Mouse (Mus musculus): ENCODE measurements around the gene Zg16.

Gene Zg16

DNA sequence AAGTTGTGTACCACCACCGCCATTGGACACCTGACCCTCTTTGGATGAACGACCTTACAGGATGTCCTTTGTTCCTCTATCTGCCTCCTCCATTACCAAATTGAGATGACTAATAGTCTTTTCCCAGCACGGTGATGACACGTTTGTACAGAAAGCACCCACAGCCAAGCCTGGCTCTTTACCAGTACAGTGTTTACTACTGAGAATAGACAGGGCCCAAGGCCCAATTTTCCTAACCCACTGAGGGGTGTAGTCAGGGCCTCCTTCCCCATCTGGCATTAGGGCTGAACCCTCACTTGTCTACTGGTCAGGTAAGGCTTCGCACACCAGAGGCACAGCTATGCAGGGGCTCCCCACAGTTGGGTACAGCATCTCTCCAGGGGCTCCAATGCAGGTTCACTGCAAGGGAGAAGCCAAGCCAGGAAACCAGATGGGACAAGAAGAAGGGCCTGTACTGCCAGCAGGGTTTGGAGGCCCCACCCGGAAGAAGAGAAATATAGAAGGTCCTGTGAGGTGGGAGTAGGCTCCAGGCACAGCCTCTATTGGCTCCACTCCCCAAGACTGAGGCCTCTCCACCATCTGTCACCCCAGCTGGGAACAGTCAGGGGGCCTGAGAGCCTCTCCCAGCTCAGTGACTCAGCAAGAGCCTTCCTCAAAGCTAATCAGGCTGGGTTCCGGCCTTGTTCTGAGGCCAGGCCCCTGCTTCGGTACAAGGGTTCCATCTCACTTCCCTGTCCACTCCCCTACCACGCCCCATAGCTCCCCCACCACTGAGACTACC lies 78.7 kb downstream of the Zg16 start:
- peak; percentile 70 to 72 for DNase-seq (ENCODE audit: low spot score in 2 of 2)

DNA sequence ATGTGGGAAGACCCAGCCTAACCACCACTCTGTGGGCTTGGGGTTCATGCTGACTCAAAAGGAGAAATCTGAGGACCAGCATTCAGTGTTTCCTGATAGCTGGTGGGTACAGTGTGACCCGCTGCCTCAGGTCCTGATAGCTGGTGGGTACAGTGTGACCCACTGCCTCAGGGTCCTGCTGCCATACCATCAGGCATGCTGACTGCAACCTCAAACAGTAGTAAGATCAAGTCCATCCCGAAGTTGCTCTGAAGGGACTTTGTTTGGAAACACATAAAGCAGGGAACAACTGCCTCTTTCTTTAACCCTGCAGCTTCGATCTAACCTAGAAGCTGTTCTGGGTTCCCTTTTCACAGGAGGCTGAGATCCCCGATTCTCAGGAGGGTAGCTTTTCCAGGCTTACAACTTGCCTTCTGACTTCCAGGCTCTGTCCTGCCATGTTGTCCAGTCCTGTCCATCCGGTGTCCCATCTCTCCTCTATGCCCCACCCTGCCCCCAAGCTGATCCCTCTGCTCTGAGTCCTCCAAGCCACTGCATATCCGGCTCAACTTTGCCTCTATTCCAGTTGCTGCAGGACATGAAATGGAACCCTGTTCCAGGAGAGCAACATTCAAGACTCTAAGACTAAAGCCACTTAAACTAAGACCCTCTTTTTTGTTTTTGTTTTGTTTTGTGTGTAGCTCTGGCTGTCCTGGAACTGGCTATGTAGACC lies 79.7 kb downstream of the Zg16 start:
- no peak for DNase-seq (ENCODE audit: low spot score in 2 of 2)

DNA sequence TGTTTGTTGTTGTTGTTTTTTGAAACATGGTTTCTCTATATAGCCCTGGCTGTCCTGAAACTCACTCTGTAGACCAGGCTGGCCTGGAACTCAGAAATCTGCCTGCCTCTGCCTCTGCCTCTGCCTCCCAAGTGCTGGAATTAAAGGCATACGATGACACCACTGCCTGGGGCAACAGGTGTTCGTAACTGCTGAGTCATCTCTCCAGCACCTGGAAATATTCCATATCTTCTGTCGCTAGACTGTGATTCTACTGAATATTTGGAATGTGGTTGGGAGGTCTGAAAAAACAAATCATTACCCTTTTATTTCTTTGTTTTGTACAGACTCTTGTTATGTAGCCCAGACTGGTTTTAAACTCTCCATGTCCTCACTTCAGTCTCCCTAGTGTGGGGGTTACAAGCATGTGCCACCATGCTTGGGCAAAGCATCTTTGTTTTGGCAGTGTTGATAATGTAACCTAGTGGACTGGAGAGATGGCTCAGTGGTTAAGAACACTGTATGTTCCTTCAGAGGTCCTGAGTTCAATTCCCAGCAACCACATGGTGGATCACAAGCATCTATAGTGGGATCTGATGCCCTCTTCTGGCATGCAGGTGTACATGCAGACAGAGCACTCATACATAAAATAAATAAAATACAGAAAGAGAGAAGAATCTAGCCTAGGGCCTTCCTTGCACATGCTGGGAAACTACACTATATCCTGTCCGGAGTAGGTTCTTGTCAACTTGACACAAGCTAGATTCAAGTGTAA lies 82.8 kb downstream of the Zg16 start:
- DNase-seq (ENCODE audit: low spot score in 2 of 2): no peak

DNA sequence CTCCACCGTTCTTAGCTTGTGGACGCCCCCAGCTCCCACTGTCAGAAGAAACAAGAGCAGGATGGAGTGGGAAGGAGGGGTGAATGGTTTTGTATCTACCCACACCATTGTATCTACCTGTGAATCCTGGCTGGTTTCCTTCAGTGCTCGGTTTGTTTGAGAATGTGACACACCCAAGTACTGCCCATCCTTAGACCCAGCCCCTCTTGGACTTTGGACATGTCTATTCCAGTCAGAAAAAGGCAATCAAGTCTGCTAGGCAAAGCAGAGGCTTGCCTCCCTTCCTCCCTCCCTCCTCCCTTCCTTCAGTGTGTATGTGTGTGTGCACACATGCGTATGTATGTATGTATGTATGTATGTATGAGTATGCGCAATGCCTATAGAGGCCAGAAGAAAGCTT lies 83.5 kb downstream of the Zg16 start:
- no peak for DNase-seq (ENCODE audit: low spot score in 2 of 2)
